Comparison of ENCODE assay signal across 20 mouse cellular contexts in genomic region chr3:108781884-108782270, GRCm38 (mm10). TPM values are rescaled to one million over a fixed set of nuclear protein-coding genes. Genes with fewer than 3 reads are reported as not detected.
DNase-seq lines count a peak whose midpoint lies in the region; ATAC-seq and TF ChIP-seq lines count a peak whose summit lies in the region.
"Had no signal": no experiment of that assay in that cellular context is flagged by ENCODE, and none has a peak within 500 bp of the region (broad histone marks: within the 10 kb centered on the region; RNA-seq: fewer than 3 reads in every experiment).

No protein-coding gene starts in this region.

- H3K27ac ChIP-seq in gastrocnemius, adult 2 months = peak overlapping the region; percentile 73
- no peak overlapping the region for H3K27ac ChIP-seq in intestine, embryonic 15.5 days
- H3K27ac ChIP-seq in intestine, postnatal 0 days (ENCODE audit: low read depth, low read length) = no peak overlapping the region
- H3K27ac ChIP-seq: forebrain, embryonic 15.5 days had no signal

- no peak overlapping the region for H3K4me3 ChIP-seq in gastrocnemius, adult 2 months
- no peak overlapping the region for H3K4me3 ChIP-seq in intestine, embryonic 15.5 days (replicated peaks)
- H3K4me3 ChIP-seq in intestine, postnatal 0 days (ENCODE audit: low read depth, low read length) = no peak overlapping the region
- H3K4me3 ChIP-seq: embryonic facial prominence, embryonic 13.5 days; forebrain, embryonic 15.5 days; lung, embryonic 15.5 days; midbrain, embryonic 10.5 days had no signal

- intact Hi-C loops in gastrocnemius, adult 2 months (cut with DNase I) = no loop called here
- intact Hi-C loops in heart, postnatal 10 days (cut with DNase I) = no loop called here

- TF ChIP-seq CTCF in gastrocnemius, adult 2 months (IDR thresholded peaks at IDR 0.05) = no peak
- no peak for TF ChIP-seq CTCF in intestine, postnatal 0 days (IDR thresholded peaks at IDR 0.05; ENCODE audit: low read depth)

- H3K36me3 ChIP-seq in intestine, embryonic 15.5 days = no peaks in the 10 kb centered on the region
- no peaks in the 10 kb centered on the region for H3K36me3 ChIP-seq in intestine, postnatal 0 days (ENCODE audit: control insufficient read depth, insufficient read depth)
- H3K36me3 ChIP-seq: embryonic facial prominence, embryonic 13.5 days; forebrain, embryonic 15.5 days; lung, embryonic 15.5 days; midbrain, embryonic 10.5 days had no signal

- no peak for DNase-seq in gastrocnemius, adult 2 months
- no peak for DNase-seq in gastrocnemius, postnatal 25 days
- DNase-seq in NIH3T3 (ENCODE audit: low read depth) = peak; percentile 81
- DNase-seq in heart, postnatal 10 days = peak; percentile 41 to 62
- DNase-seq in embryo, embryonic 10 days (ENCODE audit: low spot score) = no peak
- no peak for DNase-seq in embryo, embryonic 9.5 days (ENCODE audit: extremely low spot score)
- DNase-seq: cerebellum, postnatal 14 days; right cerebral cortex, postnatal 14 days; thymus, adult 2 months had no signal

- no peak overlapping the region for H3K4me2 ChIP-seq in intestine, embryonic 15.5 days (replicated peaks)
- no peak overlapping the region for H3K4me2 ChIP-seq in intestine, postnatal 0 days (replicated peaks; ENCODE audit: low read depth)
- H3K4me2 ChIP-seq: forebrain, embryonic 15.5 days; lung, embryonic 15.5 days had no signal

- H3K9me3 ChIP-seq in intestine, embryonic 15.5 days = no peaks in the 10 kb centered on the region
- H3K9me3 ChIP-seq in intestine, postnatal 0 days (ENCODE audit: control insufficient read depth) = 0 out of 2 replicates have a peak, but pooled peaks cover 3% of the 10 kb centered on the region
- H3K9me3 ChIP-seq: forebrain, embryonic 15.5 days; lung, embryonic 15.5 days had no signal

- H3K27me3 ChIP-seq in intestine, embryonic 15.5 days (replicated peaks) = no peaks in the 10 kb centered on the region
- H3K27me3 ChIP-seq in intestine, postnatal 0 days (replicated peaks; ENCODE audit: control insufficient read depth, insufficient read depth, low read length) = no peaks in the 10 kb centered on the region
- H3K27me3 ChIP-seq: embryonic facial prominence, embryonic 13.5 days; forebrain, embryonic 15.5 days; lung, embryonic 15.5 days had no signal

- WGBS in intestine, embryonic 15.5 days = 77% methylated on average over 5 of the region's 5 CpGs
- WGBS in intestine, postnatal 0 days = 72% methylated on average over 5 of the region's 5 CpGs

- no peak overlapping the region for H3K9ac ChIP-seq in intestine, embryonic 15.5 days
- H3K9ac ChIP-seq in intestine, postnatal 0 days (ENCODE audit: low read depth, low read length) = no peak overlapping the region
- H3K9ac ChIP-seq: embryonic facial prominence, embryonic 13.5 days; forebrain, embryonic 15.5 days; lung, embryonic 15.5 days had no signal

- ATAC-seq in intestine, embryonic 15.5 days = peak; percentile 39; the same call in 1 of the 2 replicates
- no peak for ATAC-seq in intestine, postnatal 0 days

- peaks cover 2% of the 10 kb centered on the region for H3K4me1 ChIP-seq in intestine, embryonic 15.5 days (replicated peaks)
- no peaks in the 10 kb centered on the region for H3K4me1 ChIP-seq in intestine, postnatal 0 days (replicated peaks; ENCODE audit: control insufficient read depth, insufficient read depth, low read length)

RNA-seq across cellular contexts. Expression of gene Aknad1, which starts 42.4 kb away (rescaled TPM):
- total RNA-seq in gastrocnemius, adult 2 months (2021) = under 1 TPM; 0.06 to 0.08 TPM
- total RNA-seq in gastrocnemius, postnatal 25 days (2021) = under 1 TPM; 0.19 to 0.20 TPM
- 0.10 TPM in 1 of 2 replicates, not detected in the other for polyA plus RNA-seq in intestine, embryonic 15.5 days (2015; fragmentation: Nextera tagmentation; extraction: Ambion mirVana)
- polyA plus RNA-seq in intestine, postnatal 0 days (2015; fragmentation: Nextera tagmentation; extraction: Ambion mirVana) = 0.14 and 0.16 TPM in 2 replicates
- total RNA-seq in heart, postnatal 10 days (2021) = under 1 TPM in 1 of 2 experiments, not detected in 1; 0.12 TPM
- total RNA-seq: adrenal gland, postnatal 14 days; ES-E14; left cerebral cortex, adult 8-10 months; liver, adult 2 months had no signal
- polyA plus RNA-seq: forebrain, embryonic 15.5 days; inflammation-experienced regulatory T-cells, adult 6 months; liver, adult 2 months; midbrain, embryonic 10.5 days had no signal

RNA-seq across cellular contexts. Expression of gene Stxbp3, which starts 58.4 kb away (rescaled TPM):
- total RNA-seq in gastrocnemius, adult 2 months (2021) = 10 to 100 TPM; 30.5 to 40.4 TPM
- total RNA-seq in gastrocnemius, postnatal 25 days (2021) = 10 to 100 TPM; 23.5 to 26.4 TPM
- 44.3 and 46.0 TPM in 2 replicates for polyA plus RNA-seq in intestine, embryonic 15.5 days (2015; fragmentation: Nextera tagmentation; extraction: Ambion mirVana)
- polyA plus RNA-seq in intestine, postnatal 0 days (2015; fragmentation: Nextera tagmentation; extraction: Ambion mirVana) = 40.5 and 48.6 TPM in 2 replicates
- 10 to 100 TPM; 25.8 to 31.8 TPM for total RNA-seq in heart, postnatal 10 days (2021)

RNA-seq across cellular contexts. Expression of gene Gpsm2, which starts 59.8 kb away (rescaled TPM):
- 1 to 10 TPM in 1 of 2 experiments, under 1 TPM in 1; 0.86 to 1.1 TPM for total RNA-seq in gastrocnemius, adult 2 months (2021)
- 1 to 10 TPM; 4.4 to 4.7 TPM for total RNA-seq in gastrocnemius, postnatal 25 days (2021)
- 49.1 and 56.1 TPM in 2 replicates for polyA plus RNA-seq in intestine, embryonic 15.5 days (2015; fragmentation: Nextera tagmentation; extraction: Ambion mirVana)
- 26.7 and 27.8 TPM in 2 replicates for polyA plus RNA-seq in intestine, postnatal 0 days (2015; fragmentation: Nextera tagmentation; extraction: Ambion mirVana)
- 1 to 10 TPM; 8.0 to 8.8 TPM for total RNA-seq in heart, postnatal 10 days (2021)

Comparison
In these comparisons a context has a peak if more than half of its experiments do, and no peak if none do; other contexts are left out.
1. DNase-seq: peak in NIH3T3 (single experiment) and heart, postnatal 10 days (2 of 2); none in gastrocnemius, adult 2 months (single experiment), gastrocnemius, postnatal 25 days (single experiment), embryo, embryonic 10 days (single experiment) and embryo, embryonic 9.5 days (single experiment).